ENCODE assay signal across 9 mouse cellular contexts in the genomic region with DNA sequence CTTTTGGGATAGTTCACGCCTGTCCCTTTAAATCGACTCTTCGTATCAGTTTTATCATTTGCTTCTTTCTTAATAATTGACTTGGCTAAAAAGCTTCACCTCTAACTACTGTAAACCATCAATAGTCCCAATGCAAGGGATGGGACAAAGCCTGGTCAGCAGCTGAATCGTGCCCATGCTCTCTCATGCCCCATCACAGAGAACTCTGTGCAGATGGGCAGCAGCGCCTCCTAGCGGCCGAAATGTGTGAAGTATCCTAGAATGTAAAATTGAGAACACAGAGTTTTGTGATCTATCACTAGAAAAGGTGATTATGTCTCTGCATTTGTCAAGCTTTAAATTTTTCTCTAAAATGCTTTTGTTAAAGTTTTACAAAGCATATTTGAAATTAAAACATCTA.
DNase-seq lines count a peak whose midpoint lies in the region; ATAC-seq and TF ChIP-seq lines count a peak whose summit lies in the region.
"Had no signal": no experiment of that assay in that cellular context is flagged by ENCODE, and none has a peak within 500 bp of the region (broad histone marks: within the 10 kb centered on the region; RNA-seq: fewer than 3 reads in every experiment).

No protein-coding gene starts in this region.

- intact Hi-C loops in gastrocnemius, adult 2 months (cut with DNase I) = no loop called here

- ATAC-seq in Patski = no peak

- CTCF ChIA-PET in Patski (lab: Charles Lee) = interaction anchor here (1.1 to 3.0 kb wide), 14 partner anchors 9 to 574 kb away, joined by 3 to 35 read pairs (median 4); no protein-coding TSS in a partner anchor

- no peak overlapping the region for H3K27ac ChIP-seq in gastrocnemius, adult 2 months
- H3K27ac ChIP-seq: limb, embryonic 15.5 days had no signal

- no peak overlapping the region for H3K4me3 ChIP-seq in gastrocnemius, adult 2 months
- H3K4me3 ChIP-seq: limb, embryonic 15.5 days had no signal

- DNase-seq in gastrocnemius, adult 2 months = peak; percentile 32
- DNase-seq in gastrocnemius, adult 18-20 months (ENCODE audit: low spot score) = no peak
- no peak for DNase-seq in Patski (ENCODE audit: low read depth, low spot score)
- peak; percentile 44 for DNase-seq in cerebellum, adult 9-11 months
- peak; percentile 52 to 56 for DNase-seq in frontal cortex, postnatal 25 days (ENCODE audit: low spot score in 2 of 2)
- DNase-seq in layer of hippocampus, adult 8-10 months (ENCODE audit: low spot score in 2 of 2) = peak; percentile 36 to 58
- DNase-seq in lung, postnatal 25 days (ENCODE audit: low spot score) = peak; percentile 6
- peak; percentile 28 to 48 for DNase-seq in right cerebral cortex, postnatal 36 days (ENCODE audit: low spot score in 2 of 2)

- POLR2A ChIA-PET in Patski (lab: Charles Lee) = no interaction called here

- in situ Hi-C loops in Patski (cut with MboI; ENCODE audit: low pct_unique_long_range_greater_than_20kb) = loop anchor here (5.0 kb wide), 1 partner anchor 570 kb away; no protein-coding TSS in a partner anchor

- peak; percentile 62 for TF ChIP-seq CTCF in gastrocnemius, adult 2 months (IDR thresholded peaks at IDR 0.05)
- peak; percentile 94 for TF ChIP-seq CTCF in Patski (IDR thresholded peaks at IDR 0.05)

- H3K27me3 ChIP-seq in Patski = peaks cover 11% of the 10 kb centered on the region
- H3K27me3 ChIP-seq: limb, embryonic 15.5 days had no signal

Comparison
In these comparisons a context has a peak if more than half of its experiments do, and no peak if none do; other contexts are left out.
1. DNase-seq: peak in gastrocnemius, adult 2 months (single experiment), cerebellum, adult 9-11 months (single experiment), frontal cortex, postnatal 25 days (2 of 2), layer of hippocampus, adult 8-10 months (2 of 2), lung, postnatal 25 days (single experiment) and right cerebral cortex, postnatal 36 days (2 of 2); none in gastrocnemius, adult 18-20 months (single experiment) and Patski (single experiment).